Mouse (Mus musculus) midbrain, embryonic 11.5 days (tissue): ENCODE data around the gene Neurog1. TPM values are rescaled to one million over a fixed set of nuclear protein-coding genes. Genes with fewer than 3 reads are reported as not detected.

Experiments
- ATAC-seq: fragments of 200-750 bp; cut with Nextera tagmentation; 2 replicates; pipeline ENCODE4 v1.8.0; 2017; ENCODE audit warnings: moderate TSS enrichment, moderate library complexity; ENCODE audit not compliant: low FRiP score
- DNase-seq: peaks from one replicate; pipeline ENCODE4 v3.0.0; 2015; ENCODE audit warnings: low spot score; ENCODE audit errors: missing footprints
- H3K27ac ChIP-seq: fragments of 300-500 bp; sonication (generic); 2 replicates; pipeline ENCODE4 v1.5.1; 2014; ENCODE audit warnings: low read depth, low read length
- H3K27me3 ChIP-seq: fragments of 300-500 bp; sonication (generic); 2 replicates; pipeline ENCODE4 v1.6.1; 2014; ENCODE audit warnings: mild to moderate bottlenecking, low read length, moderate library complexity, mixed read lengths; ENCODE audit not compliant: control insufficient read depth, insufficient read depth
- H3K36me3 ChIP-seq: fragments of 300-500 bp; sonication (generic); 2 replicates; pipeline ENCODE4 v1.6.1; 2014; ENCODE audit warnings: mild to moderate bottlenecking, low read length, moderate library complexity, mixed read lengths; ENCODE audit not compliant: control insufficient read depth, insufficient read depth
- H3K4me1 ChIP-seq: fragments of 300-500 bp; sonication (generic); 2 replicates; pipeline ENCODE4 v1.6.1; 2014; ENCODE audit warnings: low read length; ENCODE audit not compliant: control insufficient read depth, insufficient read depth
- H3K4me2 ChIP-seq: fragments of 300-500 bp; sonication (generic); 2 replicates; pipeline ENCODE4 v1.6.1; 2014; ENCODE audit warnings: mild to moderate bottlenecking, moderate library complexity
- H3K4me3 ChIP-seq: fragments of 300-500 bp; sonication (generic); 2 replicates; pipeline ENCODE4 v1.5.1; 2014; ENCODE audit warnings: low read depth, low read length
- H3K9ac ChIP-seq: fragments of 300-500 bp; sonication (generic); 2 replicates; pipeline ENCODE4 v1.6.1; 2014; ENCODE audit warnings: low read length
- H3K9me3 ChIP-seq: fragments of 300-500 bp; sonication (generic); 2 replicates; pipeline ENCODE4 v1.6.1; 2016; ENCODE audit warnings: low read length; ENCODE audit not compliant: control insufficient read depth
- WGBS: fragments of 180-500 bp; shearing (Covaris S2); extraction: QIAGEN DNeasy Blood & Tissue Kit; methylation state at CpG from one replicate; pipeline ENCODE4 v1.1.7; 2014; 5-methylcytosine and 5-hydroxymethylcytosine counted together
- polyA plus RNA-seq: library from polyadenylated mRNA; unstranded; fragments of >200 nt; fragmentation: Nextera tagmentation; extraction: Ambion mirVana; gene quantifications from 2 replicates; pipeline ENCODE4 v1.2.1, GENCODE M21; 2014

The Neurog1 gene
- polyA plus RNA-seq, 1 experiment from 2014 or later: 42.1 TPM

GRCm38 (mm10) chr13:56214633-56215032 lies 37.3 kb downstream of the Neurog1 start:
- Histone ChIP-seq H3K4me1 (peaks cover 25% of the 10 kb centered on the region), H3K27me3 (peaks cover 50% of the 10 kb centered on the region), H3K4me3 (no peak overlapping the region), H3K9ac (no peak overlapping the region), H3K9me3 (peaks cover 5% of the 10 kb centered on the region; the same call in 1 of the 2 replicates), H3K27ac (peak overlapping the region; percentile 5; the same call in 1 of the 2 replicates), H3K4me2 (no peak overlapping the region), H3K36me3 (no peaks in the 10 kb centered on the region)
- ATAC-seq (peak; percentile 45; the same call in 1 of the 2 replicates), DNase-seq (no peak)
- WGBS: 14% methylated on average over 5 of the region's 5 CpGs

- WGBS: 7% methylated on average over 8 of the region's 8 CpGs
- Histone ChIP-seq H3K36me3 (no peaks in the 10 kb centered on the region), H3K4me2 (peak overlapping the region; percentile 41), H3K4me3 (no peak overlapping the region; the same call in 1 of the 2 replicates), H3K9me3 (peaks cover 5% of the 10 kb centered on the region; the same call in 1 of the 2 replicates), H3K4me1 (peaks cover 22% of the 10 kb centered on the region), H3K27me3 (peaks cover 32% of the 10 kb centered on the region), H3K27ac (peak overlapping the region; percentile 80), H3K9ac (no peak overlapping the region; the same call in 1 of the 2 replicates)
- no peak for ATAC-seq
- peak; percentile 93 for DNase-seq
Measured at GRCm38 (mm10) chr13:56209067-56209411, 42.9 kb downstream of the Neurog1 start.

GRCm38 (mm10) chr13:56208225-56209066 lies 43.5 kb downstream of the Neurog1 start:
- 2% methylated on average over 35 of the region's 35 CpGs for WGBS
- Histone ChIP-seq H3K4me1 (peaks cover 22% of the 10 kb centered on the region), H3K27ac (peak overlapping the region; percentile 89), H3K9me3 (peaks cover 5% of the 10 kb centered on the region; the same call in 1 of the 2 replicates), H3K27me3 (peaks cover 32% of the 10 kb centered on the region), H3K36me3 (no peaks in the 10 kb centered on the region), H3K4me2 (peak overlapping the region; percentile 41), H3K4me3 (no peak overlapping the region; the same call in 1 of the 2 replicates), H3K9ac (peak overlapping the region; percentile 45)
- peak; percentile 94 for DNase-seq
- ATAC-seq: peak; percentile 92

Other genes starting within 250 kb of the Neurog1 start
- gene H2afy, start 115.8 kb downstream of the Neurog1 start, polyA plus RNA-seq: 677 and 693 TPM in 2 replicates
- 0.43 and 0.60 TPM in 2 replicates for gene Tifab, start 73.3 kb downstream of the Neurog1 start, polyA plus RNA-seq
- gene Cxcl14, start 44.4 kb upstream of the Neurog1 start, polyA plus RNA-seq: 9.2 and 9.3 TPM in 2 replicates
- gene Gm3045, start 174.4 kb upstream of the Neurog1 start, polyA plus RNA-seq: not detected in 2 replicates
- gene Slc25a48, start 186.2 kb upstream of the Neurog1 start, polyA plus RNA-seq: not detected in 2 replicates
- not detected in 2 replicates for gene Il9, start 230.1 kb upstream of the Neurog1 start, polyA plus RNA-seq